Mouse (Mus musculus): ENCODE measurements at regions not wholly inside any gene's neighbourhood (a gene's known extent, or its start where the extent isn't known, plus 50 kb on each side); places are given as distances from the start of the nearest gene placed in this dataset.

DNA sequence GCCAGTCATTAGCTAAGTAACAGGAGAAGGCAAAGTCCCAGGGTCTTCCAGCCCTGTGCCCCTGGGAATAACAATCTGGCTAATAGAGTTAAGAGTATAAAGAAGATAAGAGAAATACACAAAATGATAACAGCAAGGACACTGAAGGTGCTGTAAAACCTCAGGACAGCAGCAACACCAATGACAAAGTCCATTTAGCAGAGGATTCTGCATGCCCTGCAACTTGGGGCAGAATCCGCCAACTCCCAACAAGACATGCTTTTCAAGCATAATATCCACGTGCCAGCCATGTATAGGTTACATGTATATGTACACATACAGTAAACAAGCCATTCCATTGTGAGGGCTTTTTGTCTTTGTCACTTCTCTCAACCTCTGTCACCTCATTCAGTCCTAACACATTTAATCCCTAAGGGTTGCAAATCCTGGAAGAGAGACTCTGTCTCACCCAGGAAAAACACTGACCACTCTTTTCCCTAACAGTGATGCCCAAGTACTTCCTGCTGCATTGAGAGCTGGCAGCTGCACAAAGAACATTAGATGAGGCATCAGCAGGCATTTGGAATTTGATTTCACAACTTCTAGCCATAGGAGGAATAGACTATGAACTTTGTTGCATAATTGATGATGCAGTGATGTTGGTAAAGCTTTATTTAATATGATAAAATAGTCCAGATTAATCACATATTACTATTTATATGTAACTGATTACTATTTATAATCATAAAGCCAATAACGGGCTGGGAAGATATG is 105.8 kb upstream of the Slc4a7 start:
- no peak for DNase-seq

DNA sequence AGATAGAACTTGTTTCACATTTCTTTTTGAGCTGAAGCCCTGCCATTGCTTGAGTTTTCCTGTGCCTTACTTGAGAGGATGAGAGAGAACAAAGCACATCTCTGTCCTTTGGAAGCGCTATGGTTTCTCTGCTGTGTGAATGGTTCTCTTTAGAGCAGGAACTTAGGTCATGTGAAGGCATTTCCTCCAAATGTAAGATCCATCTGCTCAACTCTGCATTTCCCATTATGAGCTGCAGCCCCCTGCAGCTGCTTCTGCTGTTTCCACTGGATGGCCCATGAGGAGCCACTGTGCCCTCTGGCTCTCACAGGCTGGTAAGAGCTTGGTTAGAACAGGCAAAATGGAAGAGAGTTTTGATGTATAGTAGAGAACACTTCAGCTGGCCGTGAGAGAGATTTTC is 102.5 kb upstream of the Slc4a7 start:
- DNase-seq = peak; percentile 8

DNA sequence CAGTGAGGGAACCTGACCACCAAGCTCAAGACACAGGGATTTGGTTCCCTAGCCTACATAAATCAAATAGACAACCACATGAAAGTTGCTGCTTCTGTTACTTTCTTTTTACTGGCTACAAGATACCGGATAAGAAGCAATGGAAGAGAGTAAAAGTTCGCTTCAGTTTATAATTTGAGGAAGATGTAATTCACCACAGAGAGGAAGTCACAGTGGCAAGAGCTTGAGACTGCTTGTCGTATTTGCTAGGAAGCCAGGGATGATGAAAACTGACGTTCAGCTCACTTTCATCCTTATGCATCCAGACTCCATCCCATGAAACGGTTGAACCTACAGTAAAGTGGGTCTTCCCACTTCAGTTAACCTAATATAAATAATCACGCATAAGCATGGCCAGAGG is 102.1 kb upstream of the Slc4a7 start:
- no peak for DNase-seq

DNA sequence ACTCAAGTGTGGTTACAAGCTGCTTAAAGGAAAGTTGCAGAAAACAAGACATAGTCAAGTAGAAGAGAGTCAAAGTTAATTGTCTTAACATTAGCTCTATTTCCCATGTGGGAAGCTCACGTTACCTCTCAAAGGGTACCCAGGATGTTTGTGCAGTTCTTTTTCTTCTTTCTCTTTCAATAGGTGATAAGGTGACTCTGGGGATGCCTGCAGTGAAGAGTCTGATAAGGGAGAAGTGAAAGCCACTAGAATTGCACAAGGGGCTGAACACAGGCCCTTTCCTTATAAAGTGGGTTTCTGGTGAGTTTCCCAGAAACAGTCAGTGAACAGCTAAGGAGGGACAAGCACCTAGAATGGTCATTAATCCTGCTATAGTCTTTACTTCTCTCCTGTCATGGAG is 98.6 kb upstream of the Slc4a7 start:
- no peak for DNase-seq

DNA sequence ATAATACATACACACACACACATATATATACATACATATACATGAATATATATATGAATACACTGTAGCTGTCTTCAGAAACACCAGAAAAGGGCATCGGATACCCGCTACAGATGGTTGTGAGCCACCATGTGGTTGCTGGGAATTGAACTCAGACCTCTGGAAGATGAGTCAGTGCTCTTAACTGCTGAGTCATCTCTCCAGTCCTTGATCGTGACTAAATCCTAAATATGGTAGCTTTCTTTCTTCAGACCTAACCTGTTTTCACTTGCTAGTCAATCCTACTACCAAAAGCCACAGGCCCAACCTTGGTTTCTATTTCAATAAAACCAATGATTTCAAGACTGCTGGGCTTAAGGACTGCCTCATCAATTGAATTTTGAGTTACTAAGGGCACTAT is 95.0 kb upstream of the Slc4a7 start:
- DNase-seq = no peak

DNA sequence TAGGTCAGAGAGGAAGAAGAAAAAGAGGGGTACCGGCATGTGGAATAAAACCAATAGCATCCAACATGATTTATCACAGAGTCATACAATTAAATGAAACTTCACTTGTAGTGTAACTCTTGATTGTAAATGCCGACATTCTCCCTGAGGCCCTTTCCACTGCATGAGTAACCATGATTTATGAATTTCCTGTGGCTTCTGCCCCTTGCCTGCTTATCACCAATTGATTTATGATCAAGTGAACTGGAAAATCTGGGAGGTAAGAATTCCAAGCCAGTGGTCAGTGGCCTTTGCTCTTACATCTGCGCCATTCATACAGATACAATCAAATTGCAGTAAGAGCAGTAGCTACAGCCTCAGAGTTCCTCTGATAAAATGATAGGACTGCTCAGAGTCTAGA is 89.8 kb upstream of the Slc4a7 start:
- DNase-seq = no peak

DNA sequence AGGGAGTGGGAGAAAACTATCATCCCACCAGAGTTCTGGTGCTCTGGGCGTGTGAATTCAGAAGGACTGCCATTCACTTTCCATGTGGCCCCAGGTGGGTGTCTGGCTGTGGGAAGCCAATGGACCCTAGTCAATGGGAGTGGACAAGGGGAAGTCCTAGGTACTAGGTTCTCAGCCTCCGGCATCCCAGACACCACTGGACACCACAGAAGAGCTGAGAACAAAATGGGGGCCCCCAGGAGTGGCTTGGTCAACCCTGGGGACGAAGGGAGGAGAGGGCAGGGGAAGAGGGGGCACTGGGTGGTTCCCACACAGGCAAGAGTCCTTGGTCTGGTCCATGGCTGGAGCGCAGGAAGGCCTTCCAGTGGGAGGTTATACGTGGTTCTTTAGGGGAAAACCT is 81.8 kb upstream of the Slc4a7 start:
- no peak for DNase-seq

DNA sequence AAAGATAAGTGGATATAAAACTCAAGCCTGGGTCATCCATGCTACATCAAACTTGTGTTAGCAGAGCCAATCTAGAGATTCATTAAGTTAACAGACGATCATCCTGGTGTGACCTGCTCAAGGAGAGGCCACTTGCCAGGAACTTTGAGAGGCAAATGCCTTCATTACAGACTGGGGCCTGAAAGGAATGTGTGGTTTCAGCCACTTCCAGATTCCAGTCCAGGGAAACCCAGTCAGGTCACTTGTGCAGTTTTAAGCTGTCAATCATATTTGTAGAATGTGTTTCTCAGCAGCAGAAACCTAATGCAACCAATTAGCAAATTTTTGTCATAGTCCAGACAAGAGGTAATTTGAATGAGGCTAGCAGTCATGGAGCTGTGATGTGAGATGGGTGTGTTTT is 73.4 kb upstream of the Slc4a7 start:
- DNase-seq = no peak

DNA sequence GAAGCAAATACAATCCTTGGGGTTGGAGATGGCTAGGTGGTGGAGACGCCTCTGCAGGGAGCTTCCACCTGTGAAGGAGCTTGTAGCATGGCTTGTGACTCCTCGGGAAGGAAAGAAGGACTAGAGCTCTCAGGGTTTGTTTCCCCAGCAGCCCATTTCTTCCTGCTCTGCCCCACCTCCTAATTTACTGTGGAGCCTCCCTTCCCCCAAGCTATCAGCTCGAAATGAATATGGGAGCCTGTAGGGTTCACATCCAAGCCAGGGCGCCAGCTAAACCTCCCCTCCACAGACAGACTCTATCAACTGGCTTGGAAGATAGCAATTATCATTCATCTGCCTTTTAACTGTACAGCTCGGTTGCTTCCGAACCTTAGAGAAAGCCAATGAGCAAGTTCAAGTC is 70.3 kb upstream of the Slc4a7 start:
- DNase-seq = no peak

DNA sequence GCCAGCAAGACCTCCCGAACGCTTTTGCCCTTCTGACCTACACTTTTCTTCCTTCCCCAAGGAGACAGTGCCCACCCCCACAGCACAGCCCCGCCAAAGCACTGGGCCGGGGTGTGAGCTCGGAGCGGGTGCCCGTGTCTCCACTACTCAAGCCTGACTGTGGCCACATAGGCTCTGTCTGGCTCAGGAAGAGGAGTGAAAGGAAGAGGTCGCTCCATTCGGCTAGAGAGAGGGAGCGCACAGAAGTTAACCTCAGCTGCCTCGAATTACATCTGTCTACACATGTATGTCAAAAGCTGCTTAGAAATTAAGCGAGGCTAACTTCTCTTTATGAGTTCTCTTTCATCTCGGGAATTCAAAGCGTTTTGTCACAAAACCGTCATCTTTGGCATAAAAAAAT is 69.6 kb upstream of the Slc4a7 start:
- peak; percentile 37 for DNase-seq

DNA sequence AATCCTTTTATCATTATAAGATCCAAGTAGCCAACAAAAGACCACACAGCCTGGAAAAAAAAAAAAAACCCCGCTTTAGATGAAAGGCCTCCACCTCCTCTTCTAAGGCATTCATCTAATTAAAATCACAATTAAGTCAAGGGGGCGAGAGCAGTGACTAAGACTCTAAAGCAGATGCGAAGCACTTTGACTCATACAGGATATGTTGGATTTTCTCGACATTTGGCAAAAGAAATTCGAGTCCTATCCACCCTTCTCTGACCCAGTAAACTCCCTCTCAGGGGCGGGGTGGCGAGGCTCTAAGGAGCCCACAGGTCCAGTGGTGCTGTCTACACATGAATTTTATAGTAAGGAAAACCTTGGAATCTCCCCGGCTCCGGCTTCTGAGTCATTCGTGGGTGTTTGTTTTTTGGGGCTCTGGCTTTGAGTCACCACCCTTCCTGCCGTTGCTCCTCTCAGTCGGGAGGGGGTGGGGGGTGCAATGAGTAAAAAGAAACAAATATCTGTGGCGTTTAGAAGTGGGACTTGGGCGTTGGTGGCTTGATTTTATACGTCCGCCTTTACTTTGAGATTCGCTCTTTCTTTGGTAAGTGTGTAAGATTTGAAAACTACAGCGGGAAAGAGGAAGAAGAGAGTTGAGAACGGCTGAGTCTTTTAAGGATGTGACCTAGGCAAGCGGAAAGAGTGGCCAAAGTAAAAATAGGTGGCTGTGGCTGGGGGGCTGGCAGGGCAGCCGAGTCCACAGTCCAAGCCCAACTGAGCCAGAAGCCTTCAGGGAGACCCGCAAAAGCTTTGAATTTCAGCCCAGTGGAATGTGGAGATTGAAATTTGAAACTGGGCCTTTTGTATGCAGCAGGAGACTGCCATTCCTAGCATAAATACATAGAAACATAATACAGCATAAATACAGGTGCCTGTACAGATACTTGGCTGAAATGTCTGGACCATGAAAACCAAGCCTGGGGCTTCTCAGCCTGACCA is 68.8 kb upstream of the Slc4a7 start:
- DNase-seq = peak; percentile 55

DNA sequence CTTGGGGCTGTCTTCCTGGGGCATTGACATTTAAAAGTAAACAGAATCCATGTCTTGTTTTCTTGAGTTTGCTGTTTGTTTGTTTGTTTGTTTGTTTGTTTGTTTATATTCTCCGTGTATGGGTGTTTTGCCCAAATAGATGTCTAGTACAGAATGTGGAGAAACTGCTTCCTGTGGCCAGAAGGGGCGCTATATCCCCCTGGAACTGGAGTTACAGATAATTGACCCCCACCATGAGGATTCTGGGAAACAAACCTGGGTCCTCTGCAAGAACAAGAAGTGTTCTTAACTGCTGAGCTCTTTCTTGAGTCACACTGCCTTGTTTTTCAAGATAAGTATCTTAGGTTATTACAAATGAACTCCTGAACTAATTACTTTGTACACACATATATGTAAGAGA is 68.1 kb upstream of the Slc4a7 start:
- DNase-seq = no peak

DNA sequence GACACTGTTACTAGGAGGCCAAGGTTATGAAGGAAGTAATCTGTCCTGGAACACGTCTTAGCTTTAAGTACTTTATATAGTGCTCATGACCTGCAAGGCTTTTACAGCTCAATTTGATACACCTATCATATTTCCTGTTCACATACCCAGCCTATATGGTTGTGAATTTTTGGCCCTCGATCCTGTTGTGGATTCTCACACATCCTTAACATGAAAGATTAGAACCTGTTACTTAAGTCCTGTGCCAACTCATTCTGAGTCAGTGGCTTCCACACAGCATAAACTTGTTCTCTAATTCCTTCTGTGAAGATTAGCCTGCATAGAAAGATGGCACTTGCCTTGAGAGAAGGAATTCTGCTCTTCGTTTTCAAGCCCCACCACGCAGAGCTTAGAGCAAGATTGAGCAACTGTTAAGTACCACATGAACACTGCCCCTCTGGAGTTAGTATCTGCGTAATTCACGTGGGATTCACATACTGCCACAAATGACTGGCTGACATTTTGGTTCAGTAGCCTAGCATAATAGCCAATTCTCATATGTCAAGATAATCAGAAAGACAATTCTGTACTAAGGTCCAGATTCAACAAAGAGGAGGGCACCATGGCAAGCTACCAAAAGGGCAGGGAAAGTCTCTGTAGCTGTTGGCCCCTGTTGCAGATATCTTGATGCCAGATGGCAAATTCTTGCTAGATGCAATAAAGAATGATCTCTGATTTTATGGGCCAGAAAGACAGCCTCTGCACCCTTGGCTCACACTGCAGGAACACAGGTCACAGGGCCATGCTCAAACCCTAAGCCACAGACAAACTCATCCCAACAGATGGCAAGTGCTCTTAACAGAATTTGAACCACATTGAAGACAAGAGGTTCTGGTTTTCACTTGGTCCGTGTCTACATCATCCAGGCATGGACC is 62.7 kb upstream of the Slc4a7 start:
- no peak for DNase-seq

DNA sequence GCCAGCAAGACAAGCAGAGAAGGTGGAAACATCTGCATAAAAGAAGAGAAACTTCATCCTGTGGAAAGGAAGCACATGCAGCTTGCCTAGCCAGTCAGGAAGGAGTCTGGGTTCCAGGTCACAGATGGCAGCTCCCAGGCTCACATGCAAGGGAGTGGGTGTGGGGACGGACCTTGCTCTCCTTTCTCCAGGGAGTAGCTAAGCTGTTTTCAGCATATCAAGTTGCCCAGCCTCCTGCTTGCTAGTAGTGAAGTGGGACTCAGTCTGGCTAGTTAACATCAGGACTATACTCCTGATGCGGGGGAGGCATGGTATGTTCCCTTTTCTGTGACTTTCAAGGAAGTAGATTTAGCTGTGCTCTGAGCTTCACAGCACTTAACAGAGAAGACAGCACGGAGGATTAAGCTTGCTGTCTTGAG is 62.0 kb upstream of the Slc4a7 start:
- DNase-seq = no peak

DNA sequence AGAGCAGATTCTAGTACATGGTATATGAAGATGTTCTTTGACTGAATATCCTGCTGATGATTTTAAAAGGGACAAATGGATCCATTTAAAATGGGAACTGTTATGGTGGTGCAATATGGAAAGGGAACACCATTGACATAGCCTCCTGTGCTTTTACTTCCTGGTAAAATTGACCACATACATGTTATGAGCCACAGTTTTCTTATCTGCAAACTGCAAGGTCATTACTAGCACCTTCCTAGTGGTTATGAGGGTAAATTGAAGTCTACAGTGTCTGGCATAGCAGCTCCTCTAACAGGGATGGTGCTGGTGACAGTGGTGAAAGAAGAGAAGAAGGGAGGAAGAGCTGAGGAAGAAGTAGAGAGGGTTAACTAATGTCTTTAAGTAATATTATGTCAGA is 61.5 kb upstream of the Slc4a7 start:
- no peak for DNase-seq

DNA sequence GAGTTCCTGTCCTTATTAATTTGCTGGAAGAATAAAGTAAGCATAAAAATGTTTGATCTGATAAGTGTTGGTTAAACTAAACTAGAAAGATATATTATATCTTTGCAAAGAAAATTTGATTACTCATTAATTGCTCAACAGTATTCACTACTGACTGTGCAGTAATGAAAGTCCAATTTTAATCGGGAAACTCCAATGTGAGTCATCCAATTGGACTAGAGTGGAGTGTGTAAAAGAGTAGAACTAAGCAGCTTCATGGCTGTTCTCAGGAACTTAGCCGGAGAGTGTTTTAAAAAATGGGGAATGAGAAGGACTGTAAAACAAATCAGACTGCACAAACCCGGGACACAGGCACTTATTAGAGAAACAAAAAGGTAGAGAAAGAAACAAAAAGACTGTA is 58.5 kb upstream of the Slc4a7 start:
- DNase-seq = no peak

DNA sequence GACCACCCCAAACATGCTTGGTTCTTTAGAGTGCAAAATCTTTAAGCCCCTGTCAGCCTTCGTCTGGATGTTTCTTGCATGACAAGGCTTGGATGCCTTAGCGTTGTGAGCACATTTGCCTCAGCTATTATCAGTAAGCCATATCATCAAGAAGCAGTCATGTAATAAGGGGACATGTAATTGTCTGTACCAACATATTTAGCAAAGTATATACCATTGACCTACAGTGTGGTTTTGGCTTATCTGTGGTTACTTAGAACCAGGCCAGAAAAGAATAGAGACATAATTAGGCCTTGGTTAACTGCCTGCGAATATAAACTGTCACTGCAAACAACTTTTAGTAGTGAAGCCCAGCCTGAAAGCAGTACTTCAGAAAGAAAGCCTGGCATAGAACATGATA is 57.0 kb upstream of the Slc4a7 start:
- DNase-seq = no peak

All from kidney, postnatal 10 days (tissue).